Mouse (Mus musculus): Measurements from ENCODE around the gene Cd82.

Gene Cd82

GRCm38 (mm10) chr2:93415281-93415680 is 47.7 kb downstream of the Cd82 start:
- DNase-seq (ENCODE audit: low spot score) = peak; percentile 45

- DNase-seq (ENCODE audit: low spot score) = no peak
These were observed 48.8 kb downstream of the Cd82 start for GRCm38 (mm10) chr2:93414163-93414562.

GRCm38 (mm10) chr2:93413367-93414014 is 49.4 kb downstream of the Cd82 start:
- DNase-seq (ENCODE audit: low spot score) = peak; percentile 66

- no peak for DNase-seq (ENCODE audit: low spot score)
These were observed 50.8 kb downstream of the Cd82 start for GRCm38 (mm10) chr2:93412101-93412500.

GRCm38 (mm10) chr2:93410899-93411570 is 51.9 kb downstream of the Cd82 start:
- DNase-seq (ENCODE audit: low spot score) = no peak

GRCm38 (mm10) chr2:93405017-93405425 is 57.9 kb downstream of the Cd82 start:
- no peak for DNase-seq (ENCODE audit: low spot score)

- DNase-seq (ENCODE audit: low spot score) = no peak
These were observed 58.8 kb downstream of the Cd82 start for GRCm38 (mm10) chr2:93404169-93404568.

- no peak for DNase-seq (ENCODE audit: low spot score)
These were observed 59.7 kb downstream of the Cd82 start for GRCm38 (mm10) chr2:93403267-93403666.

- no peak for DNase-seq (ENCODE audit: low spot score)
These were observed 71.7 kb downstream of the Cd82 start for GRCm38 (mm10) chr2:93391198-93391597.

GRCm38 (mm10) chr2:93390170-93390926 is 72.6 kb downstream of the Cd82 start:
- no peak for DNase-seq (ENCODE audit: low spot score)

GRCm38 (mm10) chr2:93386958-93387357 is 76.0 kb downstream of the Cd82 start:
- no peak for DNase-seq (ENCODE audit: low spot score)

GRCm38 (mm10) chr2:93383831-93384230 is 79.1 kb downstream of the Cd82 start:
- no peak for DNase-seq (ENCODE audit: low spot score)

GRCm38 (mm10) chr2:93380680-93381089 is 82.3 kb downstream of the Cd82 start:
- DNase-seq (ENCODE audit: low spot score) = no peak

GRCm38 (mm10) chr2:93377797-93378196 is 85.1 kb downstream of the Cd82 start:
- DNase-seq (ENCODE audit: low spot score) = no peak

GRCm38 (mm10) chr2:93377157-93377556 is 85.8 kb downstream of the Cd82 start:
- no peak for DNase-seq (ENCODE audit: low spot score)

- DNase-seq (ENCODE audit: low spot score) = no peak
These were observed 90.1 kb downstream of the Cd82 start for GRCm38 (mm10) chr2:93372872-93373271.

GRCm38 (mm10) chr2:93372097-93372571 is 90.8 kb downstream of the Cd82 start:
- DNase-seq (ENCODE audit: low spot score) = no peak

All from c-Kit-positive CD71-positive TER-119-positive erythroid progenitor cells, embryonic 14.5 days (primary cell).